Comparison of ENCODE assay signal across 12 mouse cellular contexts in the genomic region with DNA sequence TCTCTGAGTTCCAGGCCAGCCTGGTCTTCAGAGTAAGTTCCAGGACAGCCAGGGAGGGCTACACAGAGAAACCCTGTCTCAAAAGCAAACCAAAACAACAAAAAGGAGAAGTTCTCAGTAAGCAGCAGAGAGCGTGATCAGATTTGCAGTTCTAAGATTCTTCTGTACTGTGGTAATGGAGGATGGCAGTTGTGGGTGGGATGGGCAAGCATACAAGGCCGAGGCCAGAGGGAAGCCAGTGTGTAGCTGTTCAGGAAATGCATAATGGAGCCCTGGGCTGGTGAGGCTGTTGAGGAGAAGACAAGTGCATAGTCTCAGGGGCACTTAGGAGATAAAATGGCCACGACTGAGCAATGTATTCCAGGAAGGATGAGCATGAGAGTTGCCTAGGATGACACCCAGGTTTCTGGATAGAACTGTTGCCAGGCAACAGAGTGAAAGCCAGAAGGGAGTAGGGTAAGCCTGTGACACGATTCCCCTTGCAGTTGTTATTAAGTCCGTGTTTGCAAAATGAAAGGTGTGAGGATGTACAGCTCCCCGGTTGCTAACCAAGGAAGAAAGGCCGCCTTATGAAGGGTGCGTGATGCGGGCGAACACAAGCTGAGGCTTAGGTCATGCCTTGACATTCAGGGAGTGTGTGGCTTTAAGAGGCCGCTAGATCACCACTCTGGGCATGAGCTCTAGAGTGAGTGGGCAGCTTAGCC. TPM values are rescaled to one million over a fixed set of nuclear protein-coding genes. Genes with fewer than 3 reads are reported as not detected.
DNase-seq lines count a peak whose midpoint lies in the region; ATAC-seq lines count a peak whose summit lies in the region.
"Had no signal": no experiment of that assay in that cellular context is flagged by ENCODE, and none has a peak within 500 bp of the region (broad histone marks: within the 10 kb centered on the region; RNA-seq: fewer than 3 reads in every experiment).

No protein-coding gene starts in this region.

- DNase-seq in frontal cortex, postnatal 36 days (ENCODE audit: low spot score in 2 of 2) = peak; percentile 51 to 79
- DNase-seq in frontal cortex, postnatal 25 days (ENCODE audit: low spot score in 2 of 2) = no peak
- DNase-seq in 416B (ENCODE audit: low read depth) = peak; percentile 63
- peak; percentile 51 for DNase-seq in forebrain, embryonic 14.5 days (ENCODE audit: low spot score)
- peak; percentile 62 to 70 for DNase-seq in left cerebral cortex, postnatal 36 days (ENCODE audit: low spot score in 2 of 2)
- DNase-seq in adipocyte (ENCODE audit: low spot score) = no peak
- DNase-seq in lung, adult 18-20 months = no peak
- no peak for DNase-seq in spleen, postnatal 10 days (ENCODE audit: low spot score in 2 of 2)
- DNase-seq: kidney, postnatal 4 days had no signal

- intact Hi-C loops in left cerebral cortex, postnatal 36 days (cut with DNase I) = no loop called here

- H3K9ac ChIP-seq in forebrain, embryonic 14.5 days (ENCODE audit: low read length) = no peak overlapping the region
- H3K9ac ChIP-seq: embryonic facial prominence, embryonic 13.5 days had no signal

- no peak overlapping the region for H3K4me3 ChIP-seq in forebrain, embryonic 14.5 days (ENCODE audit: low read depth, low read length)
- H3K4me3 ChIP-seq: embryonic facial prominence, embryonic 13.5 days had no signal

- peak; percentile 56 for ATAC-seq in forebrain, embryonic 14.5 days
- ATAC-seq: Patski had no signal

- peak overlapping the region; percentile 60 for H3K27ac ChIP-seq in forebrain, embryonic 14.5 days (ENCODE audit: low read depth, low read length)
- H3K27ac ChIP-seq: embryonic facial prominence, embryonic 13.5 days had no signal

- peaks cover 10% of the 10 kb centered on the region for H3K4me1 ChIP-seq in forebrain, embryonic 14.5 days (ENCODE audit: control insufficient read depth, insufficient read depth, low read length)
- H3K4me1 ChIP-seq: embryonic facial prominence, embryonic 13.5 days had no signal

- H3K36me3 ChIP-seq in forebrain, embryonic 14.5 days (ENCODE audit: control insufficient read depth, insufficient read depth, low read length) = no peaks in the 10 kb centered on the region
- H3K36me3 ChIP-seq: embryonic facial prominence, embryonic 13.5 days had no signal

- no peaks in the 10 kb centered on the region for H3K9me3 ChIP-seq in forebrain, embryonic 14.5 days (replicated peaks; ENCODE audit: control insufficient read depth, low read length)
- H3K9me3 ChIP-seq: embryonic facial prominence, embryonic 13.5 days had no signal

- WGBS in forebrain, embryonic 14.5 days = 81% methylated on average over 11 of the region's 11 CpGs

- H3K27me3 ChIP-seq in forebrain, embryonic 14.5 days (replicated peaks; ENCODE audit: control insufficient read depth, insufficient read depth, low read length) = no peaks in the 10 kb centered on the region
- H3K27me3 ChIP-seq: embryonic facial prominence, embryonic 13.5 days; Patski had no signal

- no peak overlapping the region for H3K4me2 ChIP-seq in forebrain, embryonic 14.5 days (ENCODE audit: low read length)
- H3K4me2 ChIP-seq: embryonic facial prominence, embryonic 13.5 days; liver, embryonic 11.5 days had no signal

RNA-seq across cellular contexts. Expression of a gene that starts 13.0 kb away (rescaled TPM):
- 521 and 612 TPM in 2 replicates for polyA plus RNA-seq in forebrain, embryonic 14.5 days (2014; fragmentation: Nextera tagmentation; extraction: Ambion mirVana)
- total RNA-seq in left cerebral cortex, postnatal 36 days (2021) = 1,000 to 10,000 TPM; 1,119 to 1,229 TPM

Comparison
In these comparisons a context has a peak if more than half of its experiments do, and no peak if none do; other contexts are left out.
1. DNase-seq: peak in frontal cortex, postnatal 36 days (2 of 2), 416B (single experiment), forebrain, embryonic 14.5 days (single experiment) and left cerebral cortex, postnatal 36 days (2 of 2); none in frontal cortex, postnatal 25 days (0 of 2), adipocyte (single experiment), lung, adult 18-20 months (0 of 2) and spleen, postnatal 10 days (0 of 2).